Mouse (Mus musculus) cerebellum, adult 8-10 months (tissue): ENCODE measurements around the gene Vgll4.

Source experiments
- DNase-seq: peaks from one replicate; pipeline ENCODE4 v3.0.0; 2022

Vgll4 gene

GRCm38 (mm10) chr6:114969213-114970120, at the start of gene Vgll4:
TSS of gene Vgll4 (minus strand) at chr6:114969994.
- DNase-seq: peak; percentile 63

GRCm38 (mm10) chr6:115015461-115015860, 45.7 kb upstream of the Vgll4 start:
- DNase-seq: no peak

GRCm38 (mm10) chr6:115013574-115013973, 43.8 kb upstream of the Vgll4 start:
- no peak for DNase-seq

- no peak for DNase-seq
Observed at GRCm38 (mm10) chr6:115011792-115012191, 42.0 kb upstream of the Vgll4 start.

GRCm38 (mm10) chr6:115010815-115011214, 41.0 kb upstream of the Vgll4 start:
- DNase-seq: no peak

- DNase-seq: no peak
Observed at GRCm38 (mm10) chr6:115010304-115010703, 40.5 kb upstream of the Vgll4 start.

GRCm38 (mm10) chr6:115007728-115008127, 37.9 kb upstream of the Vgll4 start:
- peak; percentile 83 for DNase-seq

GRCm38 (mm10) chr6:115006948-115007347, 37.2 kb upstream of the Vgll4 start:
- no peak for DNase-seq

- no peak for DNase-seq
Observed at GRCm38 (mm10) chr6:115006065-115006464, 36.3 kb upstream of the Vgll4 start.

GRCm38 (mm10) chr6:115005351-115005890, 35.6 kb upstream of the Vgll4 start:
- DNase-seq: peak; percentile 73

- peak; percentile 57 for DNase-seq
Observed at GRCm38 (mm10) chr6:115004636-115005035, 34.8 kb upstream of the Vgll4 start.

- no peak for DNase-seq
Observed at GRCm38 (mm10) chr6:114998374-114999031, 28.7 kb upstream of the Vgll4 start.

GRCm38 (mm10) chr6:114997471-114997870, 27.7 kb upstream of the Vgll4 start:
- DNase-seq: no peak

GRCm38 (mm10) chr6:114996910-114997309, 27.1 kb upstream of the Vgll4 start:
- DNase-seq: no peak

- no peak for DNase-seq
Observed at GRCm38 (mm10) chr6:114994079-114994478, 24.3 kb upstream of the Vgll4 start.

GRCm38 (mm10) chr6:114993659-114994058, 23.9 kb upstream of the Vgll4 start:
- DNase-seq: no peak

- no peak for DNase-seq
Observed at GRCm38 (mm10) chr6:114991909-114992308, 22.1 kb upstream of the Vgll4 start.

- no peak for DNase-seq
Observed at GRCm38 (mm10) chr6:114988619-114988980, 18.8 kb upstream of the Vgll4 start.

GRCm38 (mm10) chr6:114987966-114988618, 18.3 kb upstream of the Vgll4 start:
- no peak for DNase-seq

- DNase-seq: no peak
Observed at GRCm38 (mm10) chr6:114982671-114983070, 12.9 kb upstream of the Vgll4 start.

- no peak for DNase-seq
Observed at GRCm38 (mm10) chr6:114979715-114980114, 9.9 kb upstream of the Vgll4 start.

- DNase-seq: no peak
Observed at GRCm38 (mm10) chr6:114976915-114977419, 7.2 kb upstream of the Vgll4 start.

- no peak for DNase-seq
Observed at GRCm38 (mm10) chr6:114974331-114974730, 4.5 kb upstream of the Vgll4 start.
